Mouse (Mus musculus): ENCODE data around the gene Hoxb4. TPM values are rescaled to one million over a fixed set of nuclear protein-coding genes. Genes with fewer than 3 reads are reported as not detected.

The Hoxb4 gene
- total RNA-seq, 4 experiments from 2014 or later, result 0.35 to 0.63 (median 0.53) TPM

- DNase-seq (ENCODE audit: low spot score), result no peak
Measured at GRCm38 (mm10) chr11:96313806-96314428, 4.2 kb upstream of the Hoxb4 start.

GRCm38 (mm10) chr11:96314671-96315343 is 3.3 kb upstream of the Hoxb4 start:
- no peak for DNase-seq (ENCODE audit: low spot score)

GRCm38 (mm10) chr11:96315344-96315681 is 2.8 kb upstream of the Hoxb4 start:
- no peak for DNase-seq (ENCODE audit: low spot score)

- no peak for DNase-seq (ENCODE audit: low spot score)
Measured at GRCm38 (mm10) chr11:96316696-96317607, 1.1 kb upstream of the Hoxb4 start.

GRCm38 (mm10) chr11:96318368-96319070 is 452 bp downstream of the Hoxb4 start:
- peak; percentile 67 for DNase-seq (ENCODE audit: low spot score)

GRCm38 (mm10) chr11:96319071-96319902 is 1.2 kb downstream of the Hoxb4 start:
- DNase-seq (ENCODE audit: low spot score), result no peak

GRCm38 (mm10) chr11:96319910-96320309 is 1.8 kb downstream of the Hoxb4 start:
- no peak for DNase-seq (ENCODE audit: low spot score)

- DNase-seq (ENCODE audit: low spot score), result no peak
Measured at GRCm38 (mm10) chr11:96320688-96321087, 2.6 kb downstream of the Hoxb4 start.

- DNase-seq (ENCODE audit: low spot score), result no peak
Measured at GRCm38 (mm10) chr11:96321846-96322245, 3.8 kb downstream of the Hoxb4 start.

GRCm38 (mm10) chr11:96322738-96323137 is 4.7 kb downstream of the Hoxb4 start:
- DNase-seq (ENCODE audit: low spot score), result no peak

GRCm38 (mm10) chr11:96323154-96323553 is 5.1 kb downstream of the Hoxb4 start, which contains the start of gene Hoxb3:
TSS of gene Hoxb3 (plus strand) at chr11:96323326.
- DNase-seq (ENCODE audit: low spot score), result no peak

- DNase-seq (ENCODE audit: low spot score), result no peak
Measured at GRCm38 (mm10) chr11:96324125-96324524, 6.1 kb downstream of the Hoxb4 start.

- DNase-seq (ENCODE audit: low spot score), result no peak
Measured at GRCm38 (mm10) chr11:96324965-96325364, 6.9 kb downstream of the Hoxb4 start.

- DNase-seq (ENCODE audit: low spot score), result no peak
Measured at GRCm38 (mm10) chr11:96325747-96326212, 7.7 kb downstream of the Hoxb4 start.

- DNase-seq (ENCODE audit: low spot score), result no peak
Measured at GRCm38 (mm10) chr11:96326705-96327104, 8.6 kb downstream of the Hoxb4 start.

- no peak for DNase-seq (ENCODE audit: low spot score)
Measured at GRCm38 (mm10) chr11:96327122-96327521, 9.1 kb downstream of the Hoxb4 start.

- no peak for DNase-seq (ENCODE audit: low spot score)
Measured at GRCm38 (mm10) chr11:96327750-96328149, 9.7 kb downstream of the Hoxb4 start.

GRCm38 (mm10) chr11:96328605-96329004 is 10.5 kb downstream of the Hoxb4 start:
- DNase-seq (ENCODE audit: low spot score), result no peak

GRCm38 (mm10) chr11:96332105-96332504 is 14.0 kb downstream of the Hoxb4 start:
- DNase-seq (ENCODE audit: low spot score), result no peak

GRCm38 (mm10) chr11:96332618-96333032 is 14.6 kb downstream of the Hoxb4 start:
- no peak for DNase-seq (ENCODE audit: low spot score)

All from heart, adult 8-10 months (tissue).